Mouse (Mus musculus) forebrain, embryonic 13.5 days (tissue): Measurements from ENCODE around the gene Cxcl17. TPM values are rescaled to one million over a fixed set of nuclear protein-coding genes. Genes with fewer than 3 reads are reported as not detected.

Experiments
- polyA plus RNA-seq: library from polyadenylated mRNA; unstranded; fragments of >200 nt; fragmentation: Nextera tagmentation; extraction: Ambion mirVana; gene quantifications from 2 replicates; pipeline ENCODE4 v1.2.1, GENCODE M21; 2015

The Cxcl17 gene
- polyA plus RNA-seq, 1 experiment from 2014 or later: 0.45 TPM

Other genes starting within 250 kb of the Cxcl17 start
- 21.9 and 22.2 TPM in 2 replicates for gene Pou2f2, start 233.2 kb downstream of the Cxcl17 start, polyA plus RNA-seq
- 11.0 and 12.5 TPM in 2 replicates for gene Dedd2, start 192.3 kb downstream of the Cxcl17 start, polyA plus RNA-seq
- 2.0 and 2.1 TPM in 2 replicates for gene Zfp526, start 191.5 kb downstream of the Cxcl17 start, polyA plus RNA-seq
- 11.2 and 12.9 TPM in 2 replicates for gene Gsk3a, start 175.0 kb downstream of the Cxcl17 start, polyA plus RNA-seq
- 5.5 and 5.8 TPM in 2 replicates for gene Erf, start 162.1 kb downstream of the Cxcl17 start, polyA plus RNA-seq
- 45.9 and 47.0 TPM in 2 replicates for gene Cic, start 145.2 kb downstream of the Cxcl17 start, polyA plus RNA-seq
- gene Pafah1b3, start 114.9 kb downstream of the Cxcl17 start, polyA plus RNA-seq: 513 and 525 TPM in 2 replicates
- gene Prr19, start 111.5 kb downstream of the Cxcl17 start, polyA plus RNA-seq: 0.93 and 1.6 TPM in 2 replicates
- gene Tmem145, start 106.8 kb downstream of the Cxcl17 start, polyA plus RNA-seq: 14.1 and 16.4 TPM in 2 replicates
- 14.2 and 16.6 TPM in 2 replicates for gene Megf8, start 95.7 kb downstream of the Cxcl17 start, polyA plus RNA-seq
- gene Cnfn, start 43.2 kb downstream of the Cxcl17 start, polyA plus RNA-seq: not detected in 2 replicates
- gene Lipe, start 14.2 kb downstream of the Cxcl17 start, polyA plus RNA-seq: 10.6 and 11.9 TPM in 2 replicates
- gene Ceacam1, start 64.7 kb upstream of the Cxcl17 start, polyA plus RNA-seq: 0.39 and 0.49 TPM in 2 replicates
- 0.14 and 0.15 TPM in 2 replicates for gene Ceacam2, start 127.0 kb upstream of the Cxcl17 start, polyA plus RNA-seq
- not detected in 2 replicates for gene Erich4, start 203.0 kb upstream of the Cxcl17 start, polyA plus RNA-seq
- gene Dmac2, start 206.5 kb upstream of the Cxcl17 start, polyA plus RNA-seq: 25.6 and 27.4 TPM in 2 replicates
- gene B3gnt8, start 213.8 kb upstream of the Cxcl17 start, polyA plus RNA-seq: 0.67 and 0.69 TPM in 2 replicates
- gene Bckdha, start 246.1 kb upstream of the Cxcl17 start, polyA plus RNA-seq: 48.1 and 49.0 TPM in 2 replicates
- 54.0 and 55.2 TPM in 2 replicates for gene Exosc5, start 246.3 kb upstream of the Cxcl17 start, polyA plus RNA-seq